Mouse (Mus musculus) intestine, embryonic 15.5 days (tissue): ENCODE results near the gene Rtn4rl2. TPM values are rescaled to one million over a fixed set of nuclear protein-coding genes. Genes with fewer than 3 reads are reported as not detected.

Experiments
- ATAC-seq: fragments of 200-750 bp; cut with Nextera tagmentation; 2 replicates; pipeline ENCODE4 v1.8.0; 2017; ENCODE audit warnings: moderate TSS enrichment, moderate library complexity
- H3K27ac ChIP-seq: fragments of 300-500 bp; sonication (generic); 2 replicates; pipeline ENCODE4 v1.5.1; 2015; ENCODE audit warnings: mild to moderate bottlenecking, inconsistent platforms
- H3K27me3 ChIP-seq: fragments of 300-500 bp; sonication (generic); replicated peaks from 2 replicates; pipeline ENCODE4 v1.6.1; 2015; ENCODE audit warnings: inconsistent platforms
- H3K36me3 ChIP-seq: fragments of 300-500 bp; sonication (generic); 2 replicates; pipeline ENCODE4 v1.6.1; 2015; ENCODE audit warnings: inconsistent platforms
- H3K4me1 ChIP-seq: fragments of 300-500 bp; sonication (generic); replicated peaks from 2 replicates; pipeline ENCODE4 v1.6.1; 2015; ENCODE audit warnings: inconsistent platforms
- H3K4me2 ChIP-seq: fragments of 300-500 bp; sonication (generic); replicated peaks from 2 replicates; pipeline ENCODE4 v1.6.1; 2015; ENCODE audit warnings: mild to moderate bottlenecking, inconsistent platforms
- H3K4me3 ChIP-seq: fragments of 300-500 bp; sonication (generic); replicated peaks from 2 replicates; pipeline ENCODE4 v1.5.1; 2015; ENCODE audit warnings: inconsistent platforms
- H3K9ac ChIP-seq: fragments of 300-500 bp; sonication (generic); 2 replicates; pipeline ENCODE4 v1.6.1; 2015; ENCODE audit warnings: inconsistent platforms
- H3K9me3 ChIP-seq: fragments of 300-500 bp; sonication (generic); 2 replicates; pipeline ENCODE4 v1.6.1; 2016; ENCODE audit warnings: inconsistent platforms
- WGBS: fragments of 180-500 bp; shearing (Covaris S2); methylation state at CpG from one replicate; pipeline ENCODE4 v1.1.7; 2015; 5-methylcytosine and 5-hydroxymethylcytosine counted together
- polyA plus RNA-seq: library from polyadenylated mRNA; unstranded; fragments of >200 nt; fragmentation: Nextera tagmentation; extraction: Ambion mirVana; gene quantifications from 2 replicates; pipeline ENCODE4 v1.2.1, GENCODE M21; 2015

Gene Rtn4rl2
- polyA plus RNA-seq, 1 experiment from 2014 or later, result 1.2 TPM

DNA sequence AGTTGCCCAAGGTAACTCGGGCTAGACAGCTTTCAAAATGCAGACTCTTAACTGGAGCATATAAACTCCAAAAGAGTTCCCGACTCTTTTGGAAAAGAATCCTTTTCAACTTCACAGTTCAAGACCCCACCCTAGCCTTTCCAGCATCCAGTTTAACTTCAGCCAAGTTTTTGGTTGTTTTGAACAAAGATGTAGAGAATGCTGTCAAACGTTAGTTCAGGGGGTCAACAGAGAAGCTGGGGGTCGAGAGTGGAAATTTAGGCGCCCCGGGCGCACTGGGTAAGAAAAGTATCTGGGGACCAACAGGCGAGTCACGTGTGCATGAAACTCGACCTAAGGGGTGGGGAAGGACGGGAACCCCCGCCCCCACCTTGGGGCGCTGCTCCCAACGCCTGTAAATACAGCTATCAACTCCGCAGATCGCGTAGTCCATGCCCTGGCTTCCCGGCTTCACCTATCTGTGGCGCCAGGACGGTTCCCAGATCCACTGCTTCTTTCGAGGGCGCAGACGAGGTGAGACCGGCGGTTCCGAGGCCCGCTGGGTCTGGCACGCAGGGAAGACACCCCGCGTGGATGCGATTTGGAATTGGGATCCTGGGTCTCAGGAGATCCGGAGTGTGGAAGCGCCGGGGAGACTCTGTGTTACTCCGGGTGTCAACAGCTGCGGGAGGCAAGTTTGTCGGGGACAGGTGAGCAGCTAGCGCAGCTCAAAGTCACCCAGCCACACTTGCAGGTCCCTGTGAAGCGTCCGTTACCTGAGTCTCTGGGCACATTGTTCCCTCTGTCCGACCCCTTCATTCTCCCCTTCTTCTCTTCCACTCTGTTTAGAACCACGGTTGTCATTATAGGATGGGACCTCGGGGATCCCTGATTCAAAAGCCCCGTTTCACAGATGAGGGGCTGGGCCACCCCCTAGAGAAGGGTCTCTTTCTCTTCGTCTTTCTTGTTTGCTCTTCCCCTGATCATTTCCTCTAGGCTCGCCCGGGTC lies 47.2 kb downstream of the Rtn4rl2 start:
- H3K4me1 ChIP-seq, result peaks cover 29% of the 10 kb centered on the region

DNA sequence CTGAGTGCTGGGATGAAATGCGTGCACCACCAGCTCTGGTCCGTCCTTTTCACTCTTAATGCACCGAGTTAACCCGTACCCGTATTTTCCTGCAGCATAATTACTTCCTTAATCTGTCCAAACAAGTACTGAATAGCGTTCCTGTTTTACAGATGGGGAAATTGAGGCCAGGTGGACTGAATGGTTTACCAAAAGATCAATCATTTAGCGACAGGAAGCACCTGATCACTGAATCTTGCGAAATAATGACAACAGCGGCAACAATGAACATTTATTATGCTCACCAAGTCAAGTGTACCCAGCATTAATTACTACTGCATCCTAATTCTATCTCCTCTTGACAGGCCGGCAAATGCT lies 47.9 kb downstream of the Rtn4rl2 start, which contains the start of gene Slc43a1:
Slc43a1 (plus strand) TSS at position 258 of the 357 bp plus-strand sequence.
- H3K27ac ChIP-seq, result peak within 1 kb of the TSS; percentile 91
- WGBS, result 34% methylated on average over 10 of the region's 10 CpGs
- no peak for ATAC-seq
- H3K4me3 ChIP-seq, result peak within 1 kb of the TSS; percentile 60
- peak within 1 kb of the TSS; percentile 77 for H3K9ac ChIP-seq
- H3K4me2 ChIP-seq, result peak within 1 kb of the TSS; percentile 97
- peaks cover 29% of the 10 kb centered on the region for H3K4me1 ChIP-seq
- no peaks in the 10 kb centered on the region for H3K9me3 ChIP-seq
- no peaks in the 10 kb centered on the region for H3K36me3 ChIP-seq
- H3K27me3 ChIP-seq, result no peaks in the 10 kb centered on the region

More for the DNA sequence above, 47.2 kb downstream of the Rtn4rl2 start:
- H3K4me2 ChIP-seq, result peak overlapping the region; percentile 97
- no peaks in the 10 kb centered on the region for H3K9me3 ChIP-seq
- WGBS, result under 1% methylated on average over 47 of the region's 47 CpGs
- H3K36me3 ChIP-seq, result no peaks in the 10 kb centered on the region
- ATAC-seq, result peak; percentile 50
- peak overlapping the region; percentile 91 for H3K27ac ChIP-seq
- no peaks in the 10 kb centered on the region for H3K27me3 ChIP-seq
- H3K9ac ChIP-seq, result peak overlapping the region; percentile 77
- H3K4me3 ChIP-seq, result peak overlapping the region; percentile 60

DNA sequence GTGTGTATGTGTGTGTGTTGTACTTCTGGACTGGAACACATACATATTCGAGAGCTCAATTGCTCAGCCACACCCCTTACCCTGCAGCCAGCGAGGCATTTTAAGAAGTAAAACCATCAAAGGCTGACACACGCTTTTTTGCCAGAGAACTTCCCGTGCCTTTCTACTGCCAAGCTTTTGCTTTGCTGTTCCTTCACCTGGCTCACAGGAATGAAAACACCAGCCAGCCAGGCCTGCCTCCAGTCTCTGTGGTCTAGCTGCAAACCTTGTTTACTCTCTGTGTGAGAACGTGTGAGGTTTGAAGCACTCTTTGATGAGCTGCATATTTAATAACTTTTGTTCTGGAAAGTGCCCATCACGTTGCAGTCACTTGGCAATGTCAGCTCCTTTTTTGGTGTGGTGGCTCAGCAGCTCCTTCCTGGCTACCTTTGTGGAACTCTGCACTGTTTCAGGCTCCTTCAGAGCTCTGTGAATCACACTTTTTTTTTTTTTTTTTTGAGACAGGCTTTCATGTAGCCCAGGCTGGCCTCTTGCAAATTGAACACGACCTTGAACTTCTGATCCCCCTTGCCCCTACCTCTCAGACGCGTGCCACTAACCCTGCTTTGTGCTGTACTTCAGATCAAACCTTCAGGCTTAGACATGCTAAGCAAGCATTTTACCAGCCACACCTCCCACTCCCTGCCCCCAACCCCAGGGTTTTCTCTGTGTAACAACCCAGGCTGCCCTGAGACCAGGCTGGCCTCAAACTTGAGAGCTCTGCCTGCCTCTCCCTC lies 48.5 kb downstream of the Rtn4rl2 start:
- Histone ChIP-seq H3K4me1 (peaks cover 29% of the 10 kb centered on the region), H3K4me2 (no peak overlapping the region), H3K4me3 (no peak overlapping the region), H3K36me3 (no peaks in the 10 kb centered on the region), H3K27me3 (no peaks in the 10 kb centered on the region), H3K9ac (no peak overlapping the region), H3K27ac (no peak overlapping the region), H3K9me3 (no peaks in the 10 kb centered on the region)
- ATAC-seq, result no peak
- 33% methylated on average over 9 of the region's 9 CpGs for WGBS

DNA sequence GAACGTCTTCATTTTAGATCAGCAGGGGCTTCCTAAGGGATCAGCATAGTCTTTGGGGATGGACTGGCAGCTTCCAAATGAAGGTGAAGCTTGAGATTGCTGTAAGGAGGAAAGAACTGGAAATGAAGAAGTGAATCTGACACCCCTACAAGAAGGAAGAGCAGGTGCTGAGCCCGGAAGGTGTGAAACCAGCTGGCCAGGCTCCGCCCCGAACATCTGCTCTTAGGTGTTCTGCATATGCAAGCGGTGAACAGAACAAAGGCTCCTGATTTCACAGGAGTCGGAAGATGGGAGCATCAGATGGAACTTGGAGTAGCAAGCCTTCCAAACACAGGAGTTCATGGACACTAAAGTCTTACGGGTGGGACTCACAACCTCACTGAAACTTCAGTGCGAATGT lies 49.4 kb downstream of the Rtn4rl2 start:
- H3K4me1 ChIP-seq, result peaks cover 27% of the 10 kb centered on the region
- no peak for ATAC-seq
- H3K4me3 ChIP-seq, result no peak overlapping the region
- 51% methylated on average over 8 of the region's 8 CpGs for WGBS
- H3K9ac ChIP-seq, result no peak overlapping the region
- H3K27ac ChIP-seq, result no peak overlapping the region
- H3K9me3 ChIP-seq, result no peaks in the 10 kb centered on the region
- H3K36me3 ChIP-seq, result no peaks in the 10 kb centered on the region
- no peaks in the 10 kb centered on the region for H3K27me3 ChIP-seq
- no peak overlapping the region for H3K4me2 ChIP-seq

DNA sequence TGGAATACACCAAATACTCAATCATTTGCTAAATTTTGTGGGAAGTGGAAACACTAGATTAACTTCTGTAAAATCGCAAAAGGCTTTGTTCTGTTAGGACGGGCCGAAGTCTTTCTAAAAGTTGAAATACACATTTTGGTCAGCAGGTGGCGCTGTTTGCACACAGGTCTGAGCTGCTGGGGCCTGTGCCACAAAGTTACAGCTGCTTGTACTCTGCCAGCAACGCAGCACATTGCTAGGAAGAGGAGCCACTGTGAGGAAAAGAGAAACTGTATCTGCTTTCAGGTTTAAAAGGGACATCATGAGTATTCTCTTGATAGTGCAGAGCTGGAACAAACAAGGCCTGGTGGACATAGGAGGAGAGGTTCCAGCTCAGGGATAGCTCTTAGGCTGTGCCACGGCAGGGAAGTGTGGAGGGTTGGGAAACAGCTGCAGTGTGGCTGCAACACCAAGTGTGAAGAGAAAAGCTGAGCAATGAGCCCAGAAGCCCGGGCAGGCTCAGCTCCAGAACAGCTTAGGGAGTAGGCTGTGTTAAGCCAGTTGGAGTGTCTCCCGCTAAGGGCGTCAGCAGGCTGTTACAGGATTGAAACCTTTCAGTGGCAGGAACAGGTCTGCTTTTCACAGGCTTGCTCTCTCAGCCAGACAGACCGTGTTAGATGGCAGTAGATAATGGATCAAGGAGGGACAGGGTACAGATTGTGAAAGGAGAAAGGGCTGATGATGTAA lies 54.7 kb downstream of the Rtn4rl2 start:
- H3K9ac ChIP-seq, result no peak overlapping the region; the same call in 1 of the 2 replicates
- ATAC-seq, result peak; percentile 73

DNA sequence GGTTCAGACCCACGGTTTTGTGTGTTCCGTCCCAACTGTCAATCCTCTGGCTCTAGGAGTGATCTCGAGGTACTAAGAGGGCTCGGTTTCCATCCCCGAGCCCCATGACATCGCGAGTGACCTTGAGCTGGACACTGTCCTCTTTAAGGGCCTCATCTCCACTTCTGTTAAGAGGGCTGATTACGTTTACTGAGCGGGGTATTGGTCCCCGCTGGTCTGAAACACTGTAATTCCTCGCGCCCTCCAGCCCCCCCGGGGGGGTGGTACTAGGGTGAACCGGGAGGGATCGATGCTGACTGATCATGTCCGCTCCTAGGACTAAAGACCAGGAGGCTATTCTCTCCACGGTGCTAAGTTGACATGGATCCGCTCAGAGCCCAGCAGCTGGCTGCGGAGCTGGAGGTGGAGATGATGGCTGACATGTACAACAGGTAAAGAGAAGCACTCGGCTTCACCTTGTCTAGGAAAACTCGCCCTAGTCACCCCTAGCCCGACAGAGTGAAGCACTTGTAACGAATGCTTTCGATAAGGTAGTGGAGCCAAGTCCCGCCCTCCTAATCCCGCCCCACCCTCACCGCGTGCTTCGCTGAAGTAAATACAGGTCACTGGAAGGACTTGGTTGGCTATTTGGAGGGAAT lies 59.1 kb downstream of the Rtn4rl2 start:
- under 1% methylated on average over 29 of the region's 29 CpGs for WGBS
- peak overlapping the region; percentile 60 for H3K9ac ChIP-seq
- peak; percentile 71 for ATAC-seq

More for the DNA sequence above, 54.7 kb downstream of the Rtn4rl2 start:
- H3K4me1 ChIP-seq, result peaks cover 7% of the 10 kb centered on the region; the same call in 1 of the 2 replicates
- H3K27ac ChIP-seq, result peak overlapping the region; percentile 29
- H3K4me3 ChIP-seq, result no peak overlapping the region
- no peak overlapping the region for H3K4me2 ChIP-seq
- peaks cover 5% of the 10 kb centered on the region; the same call in 1 of the 2 replicates for H3K36me3 ChIP-seq
- no peaks in the 10 kb centered on the region for H3K9me3 ChIP-seq
- 29% methylated on average over 10 of the region's 10 CpGs for WGBS
- H3K27me3 ChIP-seq, result no peaks in the 10 kb centered on the region

DNA sequence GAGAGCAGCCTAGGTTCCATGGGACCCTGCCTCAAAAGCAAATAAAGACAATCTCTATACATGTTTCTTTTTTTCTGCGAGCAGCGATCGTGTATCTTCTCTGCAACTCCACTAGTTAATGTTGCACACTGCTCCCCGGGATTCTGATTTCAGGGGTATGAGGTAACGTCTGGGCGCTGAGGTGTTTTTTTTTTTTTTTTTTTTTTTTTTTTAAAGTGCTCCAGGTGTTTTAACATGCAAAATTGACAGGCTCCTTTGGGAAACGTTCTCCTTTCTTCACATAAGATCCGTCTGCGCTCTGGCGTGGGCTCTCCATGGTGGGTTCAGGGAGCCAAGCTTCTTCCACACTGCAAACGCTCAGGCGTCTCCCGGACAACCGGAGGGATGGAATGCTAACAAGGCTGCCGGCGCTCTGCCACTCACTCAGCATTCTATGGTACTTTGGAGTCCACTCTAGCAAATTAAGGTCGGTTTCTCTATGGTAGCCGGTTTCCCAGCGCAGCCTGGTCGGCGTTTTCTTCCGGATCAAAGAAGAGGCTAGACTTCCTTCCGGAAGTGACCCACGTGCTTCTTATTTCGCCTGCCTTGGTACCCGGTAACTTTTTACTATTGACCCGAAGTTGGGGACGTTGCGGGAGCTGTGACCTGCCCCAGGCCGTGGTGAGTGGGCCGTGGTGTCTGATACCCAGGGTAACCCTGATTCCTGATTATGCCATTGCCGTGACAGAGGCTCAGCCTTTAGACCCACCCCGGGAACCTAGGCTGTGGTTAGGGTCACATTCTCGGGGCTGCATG lies 59.8 kb downstream of the Rtn4rl2 start, which contains the start of gene Timm10:
Timm10 (plus strand) TSS at position 510 of the 795 bp plus-strand sequence.
- peak within 1 kb of the TSS; percentile 76 for H3K4me3 ChIP-seq
- under 1% methylated on average over 34 of the region's 34 CpGs for WGBS
- H3K36me3 ChIP-seq, result peaks cover 5% of the 10 kb centered on the region; the same call in 1 of the 2 replicates
- H3K4me2 ChIP-seq, result peak within 1 kb of the TSS; percentile 93
- H3K9ac ChIP-seq, result peak within 1 kb of the TSS; percentile 60
- 0 out of 2 replicates have a peak, but pooled peaks cover 9% of the 10 kb centered on the region for H3K4me1 ChIP-seq
- peak within 1 kb of the TSS; percentile 57 for H3K27ac ChIP-seq
- H3K27me3 ChIP-seq, result no peaks in the 10 kb centered on the region; the same call in 1 of the 2 replicates
- no peaks in the 10 kb centered on the region for H3K9me3 ChIP-seq
- ATAC-seq, result peak; percentile 87

More for the DNA sequence above, 59.1 kb downstream of the Rtn4rl2 start:
- peak overlapping the region; percentile 76 for H3K4me3 ChIP-seq
- H3K9me3 ChIP-seq, result no peaks in the 10 kb centered on the region
- H3K27me3 ChIP-seq, result no peaks in the 10 kb centered on the region
- H3K27ac ChIP-seq, result peak overlapping the region; percentile 57
- H3K4me2 ChIP-seq, result peak overlapping the region; percentile 93
- H3K4me1 ChIP-seq, result peaks cover 9% of the 10 kb centered on the region; the same call in 1 of the 2 replicates
- H3K36me3 ChIP-seq, result peaks cover 5% of the 10 kb centered on the region; the same call in 1 of the 2 replicates

DNA sequence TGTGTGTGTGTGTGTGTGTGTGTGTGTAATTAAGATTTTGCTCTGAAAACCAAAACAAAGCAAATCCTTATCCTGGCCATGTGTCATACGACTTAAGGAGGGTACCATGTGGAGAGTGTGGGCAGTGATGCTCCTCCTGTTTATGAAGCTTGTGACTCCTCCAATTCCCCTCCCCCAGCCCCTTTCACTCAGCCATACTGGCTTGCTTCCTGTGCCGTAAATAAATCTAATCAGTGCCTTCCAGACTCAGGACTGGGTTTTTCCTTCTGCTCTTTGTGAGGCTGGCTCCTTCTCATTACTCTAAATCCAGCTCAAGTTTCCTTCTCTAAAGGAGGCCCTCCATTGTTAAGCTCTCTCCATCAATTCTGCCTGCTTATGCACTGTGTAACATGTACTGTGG lies 63.3 kb downstream of the Rtn4rl2 start:
- Histone ChIP-seq H3K4me3 (no peak overlapping the region), H3K27ac (no peak overlapping the region), H3K9me3 (no peaks in the 10 kb centered on the region), H3K27me3 (peaks cover 9% of the 10 kb centered on the region), H3K4me1 (0 out of 2 replicates have a peak, but pooled peaks cover 9% of the 10 kb centered on the region), H3K36me3 (no peaks in the 10 kb centered on the region), H3K9ac (no peak overlapping the region), H3K4me2 (no peak overlapping the region)
- 25% methylated on average over 2 of the region's 2 CpGs for WGBS
- ATAC-seq, result no peak

DNA sequence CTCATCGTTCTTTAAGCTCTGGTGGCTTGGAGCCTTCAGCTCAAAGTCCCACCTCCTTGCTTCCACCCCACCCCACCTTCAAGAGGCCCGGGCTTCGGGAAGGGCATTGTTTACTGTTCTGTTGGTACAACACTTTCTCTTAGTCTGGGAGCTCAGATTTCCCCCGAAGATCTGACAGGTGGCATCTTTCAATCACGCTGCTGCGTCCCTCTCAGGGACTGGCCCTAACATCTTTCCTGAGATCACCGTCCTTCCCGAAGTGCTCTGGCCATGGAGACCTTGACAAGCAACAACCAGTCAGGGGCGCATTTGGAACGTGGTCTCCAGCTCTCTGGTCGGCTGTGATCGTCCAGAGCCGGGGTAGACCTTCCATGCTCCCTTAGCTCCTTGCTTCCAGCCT lies 64.0 kb downstream of the Rtn4rl2 start, which contains the start of gene Smtnl1:
Smtnl1 (minus strand) TSS at position 101 of the 400 bp plus-strand sequence.
- Histone ChIP-seq H3K4me1 (0 out of 2 replicates have a peak, but pooled peaks cover 4% of the 10 kb centered on the region), H3K9me3 (no peaks in the 10 kb centered on the region), H3K4me2 (no peak within 1 kb of the TSS), H3K27me3 (peaks cover 9% of the 10 kb centered on the region), H3K27ac (no peak within 1 kb of the TSS), H3K36me3 (no peaks in the 10 kb centered on the region), H3K4me3 (no peak within 1 kb of the TSS), H3K9ac (no peak within 1 kb of the TSS)
- 44% methylated on average over 13 of the region's 13 CpGs for WGBS
- no peak for ATAC-seq
